Mouse (Mus musculus) bone marrow macrophage, adult 2 months (primary cell): ENCODE measurements around the gene Trub2.

Experiments used
- CTCF ChIP-seq: IDR thresholded peaks from 2 replicates; pipeline ENCODE4 v1.5.1; 2012; ENCODE audit warnings: low read depth, mild to moderate bottlenecking, low read length, moderate library complexity
- POLR2A ChIP-seq: IDR thresholded peaks from 2 replicates; pipeline ENCODE4 v1.6.1; 2012; ENCODE audit warnings: mild to moderate bottlenecking, low read depth, low read length, borderline replicate concordance

DNA sequence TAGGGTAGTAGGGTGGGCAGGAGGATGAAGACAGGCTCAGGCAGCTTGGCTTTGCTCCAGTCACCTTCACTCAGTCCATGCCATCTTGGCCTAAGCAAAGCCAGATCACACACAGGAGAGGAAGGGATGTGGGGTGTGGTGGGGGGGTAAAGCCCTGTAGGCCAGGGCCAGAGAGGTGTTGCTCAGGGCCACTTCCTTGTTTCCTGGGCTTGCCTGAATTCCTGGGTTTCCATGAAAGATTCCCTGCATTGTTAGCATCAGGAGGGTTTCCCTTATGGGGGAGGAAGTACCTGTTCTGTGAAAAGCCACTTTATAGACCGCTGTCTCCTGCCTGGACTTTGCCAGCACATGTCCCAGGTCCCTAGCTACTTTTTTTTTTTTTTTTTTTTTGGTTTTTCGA lies 74.8 kb downstream of the Trub2 start:
- TF ChIP-seq POLR2A = no peak
- no peak for TF ChIP-seq CTCF
